Mouse (Mus musculus): ENCODE data around the gene Gjd2.
A peak's percentile ranks its signal among the peaks of the same experiment; 100 is the strongest.

Gjd2 gene

DNA sequence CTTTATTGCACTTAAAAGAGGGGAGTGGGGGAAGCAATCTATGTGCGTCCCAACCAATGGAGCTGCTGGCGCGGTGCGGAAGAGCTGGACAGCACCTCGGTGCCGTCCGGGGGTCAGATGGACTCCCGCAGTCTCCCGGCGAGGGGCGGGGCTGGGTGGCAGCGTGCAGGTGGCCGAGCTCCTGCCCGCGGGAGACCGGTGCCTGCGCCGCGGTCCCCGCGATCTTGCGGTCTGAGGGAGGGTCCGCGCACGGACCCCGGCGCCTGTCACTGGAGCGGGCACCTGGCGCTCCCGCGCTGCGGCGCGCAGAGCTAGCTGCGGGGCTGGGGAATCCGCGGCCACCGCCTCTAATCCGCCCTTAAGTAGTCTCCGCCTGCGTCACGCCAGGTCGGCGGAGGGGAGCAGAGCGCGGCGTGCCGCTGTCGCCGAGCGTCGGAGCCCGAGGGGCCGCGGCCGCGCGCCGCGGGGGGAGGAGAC, at the start of gene Gjd2:
Gene Gjd2, minus strand, starts transcription at position 325 of the 477 bp plus-strand sequence.
- no peak for DNase-seq (ENCODE audit: low read depth, low spot score)

DNA sequence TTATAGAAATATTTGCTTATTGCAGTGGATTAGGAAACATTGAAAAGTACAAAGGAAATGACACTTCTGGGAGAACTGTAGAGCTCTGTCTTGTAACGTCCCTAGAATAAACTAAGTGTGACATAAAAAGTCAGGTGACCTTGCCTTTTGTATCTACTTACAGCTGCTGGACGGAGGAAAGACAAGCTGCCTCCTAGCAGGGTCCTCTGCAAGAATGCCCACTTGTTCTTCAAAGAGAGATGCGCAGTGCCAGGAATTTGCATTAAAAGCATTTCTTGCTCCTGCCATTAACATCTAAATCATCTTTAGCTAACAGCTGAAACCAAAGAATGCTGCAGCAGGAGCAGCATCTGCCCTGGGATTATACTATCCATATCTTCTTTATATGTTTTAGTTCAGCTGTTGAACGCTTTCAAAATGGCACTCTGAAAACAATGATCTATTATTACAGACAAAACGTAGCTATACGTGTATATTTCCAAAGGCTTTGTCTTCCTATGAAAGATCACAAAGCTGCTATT, 46.7 kb upstream of the Gjd2 start:
- no peak for DNase-seq (ENCODE audit: low read depth, low spot score)

- DNase-seq (ENCODE audit: low read depth, low spot score) = no peak
Observed at GRCm38 (mm10) chr2:114059608-114060007, 46.2 kb upstream of the Gjd2 start.

- DNase-seq (ENCODE audit: low read depth, low spot score) = peak; percentile 10
Observed at GRCm38 (mm10) chr2:114058226-114058796, 44.9 kb upstream of the Gjd2 start.

GRCm38 (mm10) chr2:114057303-114057853, 44.0 kb upstream of the Gjd2 start:
- no peak for DNase-seq (ENCODE audit: low read depth, low spot score)

- DNase-seq (ENCODE audit: low read depth, low spot score) = no peak
Observed at GRCm38 (mm10) chr2:114054129-114054528, 40.7 kb upstream of the Gjd2 start.

DNA sequence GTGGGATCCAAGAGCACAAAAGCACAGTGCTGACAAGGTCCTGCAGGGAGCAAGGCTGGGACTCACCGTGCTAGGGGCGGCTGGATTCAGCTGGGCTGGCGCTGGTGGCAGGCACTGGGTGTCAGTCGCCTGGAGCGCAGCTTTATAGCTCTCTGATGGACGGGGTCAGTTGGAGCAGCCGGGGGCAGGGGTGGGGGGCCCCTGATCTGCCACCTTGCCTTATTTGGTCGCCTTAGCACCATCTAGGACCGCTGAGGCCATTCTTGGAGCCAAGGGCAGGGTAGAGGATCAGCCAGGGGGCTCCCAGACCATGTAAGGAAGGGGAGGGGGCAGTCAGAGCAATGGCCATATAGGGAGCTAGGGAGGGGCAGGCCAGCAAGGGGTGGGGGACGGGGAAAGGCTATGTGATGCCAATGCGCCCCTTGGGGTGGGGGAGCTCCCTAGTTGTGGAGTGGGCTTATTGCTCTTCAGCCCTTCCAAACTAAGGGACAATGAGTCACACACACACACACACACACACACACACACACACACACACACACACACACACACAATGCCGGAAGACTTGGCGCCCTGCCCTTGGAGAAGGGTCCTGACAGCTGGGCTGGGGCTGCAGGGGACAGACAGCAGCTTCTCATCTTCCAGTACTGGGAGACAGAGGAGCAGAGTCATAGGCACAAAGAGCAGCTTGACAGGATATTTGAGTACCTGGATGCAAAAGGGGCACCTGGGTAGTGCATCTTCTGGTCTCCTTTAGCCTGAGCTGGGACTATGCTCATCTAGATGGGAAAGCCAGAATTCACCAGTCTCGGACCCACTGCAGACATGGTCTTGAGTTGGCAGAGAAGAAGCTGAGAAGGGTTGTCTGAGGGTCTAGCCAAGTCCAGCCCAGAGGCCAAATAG, 39.5 kb upstream of the Gjd2 start, which contains the start of gene Actc1:
Gene Actc1, minus strand, starts transcription at position 853 of the 903 bp plus-strand sequence.
- no peak for DNase-seq (ENCODE audit: low read depth, low spot score)

GRCm38 (mm10) chr2:114051871-114052241, 38.4 kb upstream of the Gjd2 start:
- no peak for DNase-seq (ENCODE audit: low read depth, low spot score)

DNA sequence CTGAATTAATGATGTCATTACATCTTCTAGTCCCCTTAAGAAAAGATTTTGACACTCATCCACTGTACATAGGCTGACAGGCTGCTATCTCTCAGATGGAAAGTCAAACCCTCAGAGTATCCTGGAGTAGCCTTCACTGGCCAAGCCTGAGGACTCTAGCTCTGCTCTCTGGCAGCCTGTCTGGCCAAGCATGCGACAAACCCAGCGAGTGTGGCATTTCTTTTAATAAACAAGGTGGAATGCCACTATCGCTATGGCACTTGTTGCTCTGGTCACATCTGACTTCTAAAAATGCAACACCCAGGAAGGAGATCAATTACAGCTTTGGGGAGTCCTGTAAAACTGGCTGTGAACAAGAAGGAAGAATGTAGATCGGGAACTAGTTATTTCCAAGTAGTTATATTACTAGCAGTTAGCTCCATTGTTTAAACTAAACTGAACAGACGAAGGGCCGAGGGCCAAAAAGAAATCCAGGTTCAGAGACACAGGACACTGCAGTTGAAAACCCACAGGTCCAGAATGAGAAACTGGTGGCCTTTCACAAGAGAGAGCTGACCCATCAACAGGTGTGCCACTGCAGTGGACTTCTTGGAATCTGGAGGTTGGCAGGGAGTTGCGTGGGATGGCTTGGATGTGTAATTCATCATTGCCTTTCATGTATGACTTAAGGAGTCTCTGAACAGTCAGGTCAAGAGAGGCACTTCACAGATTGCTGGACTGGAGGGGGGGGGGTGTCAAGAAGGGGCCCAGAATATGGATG, 37.9 kb upstream of the Gjd2 start:
- DNase-seq (ENCODE audit: low read depth, low spot score) = no peak

DNA sequence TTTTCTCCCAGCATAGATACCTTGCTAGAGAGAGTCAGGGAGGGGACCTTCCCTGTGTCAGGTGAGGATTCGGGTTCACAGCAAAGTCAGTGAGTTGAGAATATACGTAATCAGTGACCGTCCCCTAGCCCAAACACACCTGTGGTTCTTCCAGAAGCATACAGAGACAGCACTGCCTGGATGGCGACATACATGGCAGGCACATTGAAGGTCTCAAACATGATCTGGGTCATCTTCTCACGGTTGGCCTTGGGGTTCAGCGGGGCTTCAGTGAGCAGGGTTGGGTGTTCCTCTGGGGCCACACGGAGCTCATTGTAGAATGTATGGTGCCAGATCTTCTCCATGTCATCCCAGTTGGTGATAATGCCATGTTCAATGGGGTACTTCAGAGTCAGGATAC, 36.7 kb upstream of the Gjd2 start:
- DNase-seq (ENCODE audit: low read depth, low spot score) = no peak

GRCm38 (mm10) chr2:114049372-114049771, 36.0 kb upstream of the Gjd2 start:
- DNase-seq (ENCODE audit: low read depth, low spot score) = no peak

DNA sequence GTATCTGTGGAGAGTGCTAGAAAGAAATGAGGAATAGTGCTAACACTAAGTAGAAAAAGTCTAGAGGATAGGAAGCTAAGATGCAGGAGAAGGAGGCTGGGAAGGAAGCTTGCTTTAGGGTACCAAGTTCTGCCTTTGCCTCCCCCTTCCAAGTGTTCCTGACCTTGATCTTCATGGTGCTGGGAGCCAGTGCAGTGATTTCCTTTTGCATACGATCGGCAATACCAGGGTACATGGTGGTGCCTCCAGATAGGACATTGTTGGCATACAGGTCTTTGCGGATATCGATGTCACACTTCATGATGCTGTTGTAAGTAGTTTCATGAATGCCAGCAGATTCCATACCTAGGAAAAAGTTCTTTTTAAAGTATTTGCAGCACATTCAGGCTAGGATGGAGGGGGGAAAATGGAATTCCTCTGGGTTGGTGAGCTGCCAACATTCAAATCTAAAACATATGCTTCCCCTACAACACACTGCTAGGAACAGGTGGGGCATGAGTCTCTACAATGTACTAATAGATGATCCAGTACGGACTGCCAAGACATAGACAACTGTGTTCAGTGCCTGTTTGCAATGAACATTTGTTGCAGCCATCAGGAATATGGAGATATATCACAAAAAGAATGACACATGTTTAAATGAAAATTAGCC, 34.7 kb upstream of the Gjd2 start:
- no peak for DNase-seq (ENCODE audit: low read depth, low spot score)

GRCm38 (mm10) chr2:114046151-114046664, 32.8 kb upstream of the Gjd2 start:
- no peak for DNase-seq (ENCODE audit: low read depth, low spot score)

GRCm38 (mm10) chr2:114037926-114038325, 24.5 kb upstream of the Gjd2 start:
- DNase-seq (ENCODE audit: low read depth, low spot score) = no peak

DNA sequence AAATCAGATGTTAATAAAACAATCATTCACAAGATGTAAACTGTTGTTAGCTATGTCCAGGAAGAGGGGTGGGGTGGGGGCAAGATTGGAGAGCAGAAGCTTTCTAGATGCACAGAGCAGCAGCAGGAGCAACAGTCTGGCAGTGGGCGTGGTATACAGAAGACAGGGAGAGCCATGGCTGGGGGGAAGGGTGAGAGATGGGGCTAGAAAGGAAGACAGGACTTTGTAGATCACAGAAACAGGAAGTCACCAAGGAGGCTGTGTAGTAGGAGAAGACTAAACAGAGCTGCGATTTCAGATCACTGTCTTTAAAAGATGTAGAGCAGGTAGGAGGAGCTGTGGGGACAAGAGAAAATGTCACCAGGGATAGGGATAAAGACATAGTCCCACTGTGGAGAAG, 18.8 kb upstream of the Gjd2 start:
- peak; percentile 10 for DNase-seq (ENCODE audit: low read depth, low spot score)

DNA sequence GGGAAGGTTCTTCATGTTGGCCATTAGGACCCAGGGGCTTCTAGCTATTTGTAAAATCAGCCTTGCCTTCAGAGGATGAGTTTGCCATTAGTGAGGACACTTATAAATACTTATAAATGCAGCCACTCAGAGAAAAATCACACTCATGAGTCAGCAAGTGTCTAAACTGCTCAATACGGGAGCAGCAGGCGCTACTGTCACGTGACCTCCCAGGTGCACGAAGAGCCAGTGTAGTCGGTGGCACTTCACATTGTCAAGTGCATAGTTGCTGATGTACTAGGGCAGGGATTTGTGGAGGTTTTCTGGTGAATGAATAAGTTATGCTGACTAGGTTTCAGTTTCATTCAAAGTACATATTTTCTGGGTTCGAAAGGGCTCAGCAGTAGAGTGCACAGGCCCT, 10.0 kb upstream of the Gjd2 start:
- DNase-seq (ENCODE audit: low read depth, low spot score) = no peak

DNA sequence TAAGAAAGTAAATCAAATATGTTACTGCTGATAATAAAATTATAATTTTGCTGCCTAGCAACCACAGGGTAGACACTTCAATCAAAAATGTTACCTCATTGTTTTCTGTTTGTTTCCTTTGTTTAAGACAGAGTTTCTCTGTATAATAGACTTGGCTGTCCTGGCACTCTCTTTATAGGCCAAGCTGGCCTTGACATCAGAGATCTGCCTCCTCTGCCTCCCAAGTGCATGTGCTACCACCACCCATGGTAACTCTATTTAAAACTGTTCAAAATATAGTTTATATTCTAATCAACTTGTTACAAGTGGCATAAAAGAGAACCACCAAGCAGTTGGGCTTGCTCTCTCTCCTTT, 6.8 kb upstream of the Gjd2 start:
- no peak for DNase-seq (ENCODE audit: low read depth, low spot score)

- DNase-seq (ENCODE audit: low read depth, low spot score) = no peak
Observed at GRCm38 (mm10) chr2:114019474-114020209, 6.2 kb upstream of the Gjd2 start.

DNA sequence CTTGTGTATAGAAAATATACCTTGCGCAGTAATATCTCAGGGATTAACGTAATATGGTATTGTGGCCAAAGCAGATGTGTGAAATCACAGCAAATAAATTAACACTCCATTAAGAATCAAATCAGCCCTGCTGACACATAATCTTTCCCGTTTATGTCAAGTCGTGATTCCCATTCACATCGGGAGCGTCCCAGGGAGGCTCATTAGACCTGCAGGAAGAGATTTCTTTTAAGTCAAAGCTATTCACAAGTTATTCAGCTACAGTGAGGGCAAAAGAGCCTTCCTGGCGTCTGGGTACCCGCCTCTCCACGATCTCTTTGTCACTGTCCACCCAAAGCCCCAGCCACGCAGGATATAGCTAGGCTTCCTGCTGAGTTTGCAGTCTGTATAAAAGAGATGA, 4.7 kb upstream of the Gjd2 start:
- DNase-seq (ENCODE audit: low read depth, low spot score) = no peak

- DNase-seq (ENCODE audit: low read depth, low spot score) = no peak
Observed at GRCm38 (mm10) chr2:114014839-114015238, 1.4 kb upstream of the Gjd2 start.

Data from CD4-positive, CD25-positive, alpha-beta regulatory T cell, adult 2 months (primary cell).